Mouse (Mus musculus): ENCODE results near the gene 9530077C05Rik.
"Not testable (repeated sequence)": the region's sequence is repeated elsewhere in the genome, so short reads cannot be mapped to it uniquely, and the experiment has no call there.

DNA sequence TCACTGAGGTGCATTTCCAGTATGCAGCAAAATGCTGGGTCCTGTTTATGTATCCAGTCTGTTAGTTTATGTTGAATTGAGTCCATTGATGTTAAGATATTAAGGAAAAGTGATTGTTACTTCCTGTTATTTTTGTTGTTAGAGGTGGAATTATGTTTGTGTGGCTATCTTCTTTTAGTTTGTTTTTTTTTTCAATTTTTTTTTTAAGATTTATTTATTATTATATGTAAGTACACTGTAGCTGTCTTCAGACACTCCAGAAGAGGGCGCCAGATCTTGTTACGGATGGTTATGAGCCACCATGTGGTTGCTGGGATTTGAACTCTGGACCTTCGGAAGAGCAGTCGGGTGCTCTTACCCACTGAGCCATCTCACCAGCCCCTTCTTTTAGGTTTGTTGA lies 3.7 kb upstream of the 9530077C05Rik start:
- TF ChIP-seq CTCF (IDR thresholded peaks at IDR 0.05; ENCODE audit: borderline replicate concordance, insufficient read depth, low read length); POLR2A (IDR thresholded peaks at IDR 0.05; ENCODE audit: low read depth, low read length): not testable (repeated sequence)

All from embryonic fibroblast, embryonic 13.5 days (primary cell).